Mouse (Mus musculus): Measurements from ENCODE around the gene Nod2.
"Not testable (repeated sequence)": the region's sequence is repeated elsewhere in the genome, so short reads cannot be mapped to it uniquely, and the experiment has no call there.

Nod2 gene

GRCm38 (mm10) chr8:88633343-88633765, 13.8 kb upstream of the Nod2 start:
- no peak for DNase-seq (ENCODE audit: low spot score in 2 of 2)

- peak; percentile 26 to 47 for DNase-seq (ENCODE audit: low spot score in 2 of 2)
Measured at GRCm38 (mm10) chr8:88635474-88636397, 11.4 kb upstream of the Nod2 start, which contains the start of gene Snx20. Snx20 (minus strand) TSS chr8:88636128.

GRCm38 (mm10) chr8:88637092-88638000, 9.8 kb upstream of the Nod2 start:
- DNase-seq (ENCODE audit: low spot score in 2 of 2): peak in 1 of 2 experiments; percentile 49

- no peak for DNase-seq (ENCODE audit: low spot score in 2 of 2)
Measured at GRCm38 (mm10) chr8:88638908-88639307, 8.2 kb upstream of the Nod2 start.

GRCm38 (mm10) chr8:88642734-88643564, 4.2 kb upstream of the Nod2 start:
- DNase-seq (ENCODE audit: low spot score in 2 of 2): no peak

- DNase-seq (ENCODE audit: low spot score in 2 of 2): no peak
Measured at GRCm38 (mm10) chr8:88648322-88648721, 1.2 kb downstream of the Nod2 start.

GRCm38 (mm10) chr8:88650016-88650708, 3.0 kb downstream of the Nod2 start:
- no peak for DNase-seq (ENCODE audit: low spot score in 2 of 2)

GRCm38 (mm10) chr8:88651122-88651521, 4.0 kb downstream of the Nod2 start:
- not testable (repeated sequence) for DNase-seq (ENCODE audit: low spot score in 2 of 2)

GRCm38 (mm10) chr8:88655334-88655733, 8.2 kb downstream of the Nod2 start:
- DNase-seq (ENCODE audit: low spot score in 2 of 2): no peak

- no peak for DNase-seq (ENCODE audit: low spot score in 2 of 2)
Measured at GRCm38 (mm10) chr8:88659873-88660272, 12.8 kb downstream of the Nod2 start.

GRCm38 (mm10) chr8:88662401-88662821, 15.3 kb downstream of the Nod2 start:
- peak in 1 of 2 experiments; percentile 21 for DNase-seq (ENCODE audit: low spot score in 2 of 2)

GRCm38 (mm10) chr8:88664121-88664520, 17.0 kb downstream of the Nod2 start:
- DNase-seq (ENCODE audit: low spot score in 2 of 2): no peak

GRCm38 (mm10) chr8:88664947-88665346, 17.8 kb downstream of the Nod2 start:
- no peak for DNase-seq (ENCODE audit: low spot score in 2 of 2)

GRCm38 (mm10) chr8:88666435-88666834, 19.3 kb downstream of the Nod2 start:
- peak in 1 of 2 experiments; percentile 16 for DNase-seq (ENCODE audit: low spot score in 2 of 2)

GRCm38 (mm10) chr8:88668400-88669086, 21.4 kb downstream of the Nod2 start:
- peak; percentile 19 to 37 for DNase-seq (ENCODE audit: low spot score in 2 of 2)

- no peak for DNase-seq (ENCODE audit: low spot score in 2 of 2)
Measured at GRCm38 (mm10) chr8:88670782-88671181, 23.7 kb downstream of the Nod2 start.

- no peak for DNase-seq (ENCODE audit: low spot score in 2 of 2)
Measured at GRCm38 (mm10) chr8:88671575-88671974, 24.5 kb downstream of the Nod2 start.

GRCm38 (mm10) chr8:88673859-88674258, 26.7 kb downstream of the Nod2 start:
- no peak for DNase-seq (ENCODE audit: low spot score in 2 of 2)

- DNase-seq (ENCODE audit: low spot score in 2 of 2): no peak
Measured at GRCm38 (mm10) chr8:88675372-88676165, 28.5 kb downstream of the Nod2 start.

All from spleen, postnatal 14 days (tissue).